Mouse (Mus musculus): Measurements from ENCODE around the gene Tacr1.

Tacr1 gene

DNA sequence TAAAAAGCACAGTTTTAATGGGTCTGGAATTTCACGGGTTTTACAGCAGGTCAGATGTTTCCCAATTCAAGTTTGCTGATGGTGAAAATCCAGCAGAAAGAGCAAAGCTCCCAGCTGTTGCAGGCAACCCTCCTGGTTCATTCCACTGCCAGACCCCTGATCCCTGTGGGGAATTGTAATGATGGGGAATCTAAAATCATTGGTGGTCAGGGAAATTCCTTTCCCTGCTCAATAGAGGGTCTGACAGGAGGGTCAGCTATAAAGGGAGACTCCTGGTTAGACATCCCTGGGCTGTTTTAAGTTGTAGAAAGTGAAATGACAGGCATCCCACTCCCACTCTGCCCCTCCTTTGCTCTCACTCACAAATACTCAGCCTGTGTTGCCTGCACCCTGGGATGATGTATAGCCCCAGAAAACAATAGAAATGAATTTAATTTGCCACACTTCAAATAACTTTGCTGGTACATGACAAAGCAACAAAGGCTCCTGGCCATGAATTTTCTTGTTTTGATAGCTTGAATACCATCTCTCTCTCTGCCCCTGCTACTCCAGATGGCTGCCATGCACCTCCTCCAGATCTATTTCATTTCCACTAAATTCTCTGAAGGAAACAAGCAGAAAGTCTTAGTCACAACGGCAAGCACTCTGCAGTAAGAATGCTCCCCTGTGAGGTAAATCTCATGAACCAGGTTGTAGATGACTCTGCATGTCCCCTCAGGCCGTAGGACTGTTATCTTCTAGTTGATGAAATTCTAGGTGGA, 123.2 kb downstream of the Tacr1 start:
- no peak for DNase-seq (ENCODE audit: low spot score in 2 of 2)

DNA sequence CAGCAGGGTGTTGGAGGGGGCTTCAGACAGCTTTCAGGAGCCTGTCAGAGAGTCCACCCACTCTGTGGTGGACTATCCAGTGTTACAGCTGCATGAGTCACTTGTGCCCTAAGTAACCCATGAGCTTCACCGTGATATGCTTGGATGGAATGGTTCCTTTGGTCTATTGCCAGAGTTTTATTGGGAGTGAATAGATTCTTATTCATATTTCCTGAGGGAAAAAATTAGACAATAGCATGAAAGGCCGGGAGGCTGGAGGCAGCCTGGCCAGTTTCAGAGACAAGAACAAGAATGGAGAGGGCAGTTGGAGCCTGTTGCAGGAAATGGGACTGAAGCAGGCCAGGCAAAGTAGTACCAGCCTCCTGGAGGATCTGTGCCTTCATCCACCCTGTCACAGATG, 126.5 kb downstream of the Tacr1 start:
- DNase-seq (ENCODE audit: low spot score in 2 of 2): no peak

DNA sequence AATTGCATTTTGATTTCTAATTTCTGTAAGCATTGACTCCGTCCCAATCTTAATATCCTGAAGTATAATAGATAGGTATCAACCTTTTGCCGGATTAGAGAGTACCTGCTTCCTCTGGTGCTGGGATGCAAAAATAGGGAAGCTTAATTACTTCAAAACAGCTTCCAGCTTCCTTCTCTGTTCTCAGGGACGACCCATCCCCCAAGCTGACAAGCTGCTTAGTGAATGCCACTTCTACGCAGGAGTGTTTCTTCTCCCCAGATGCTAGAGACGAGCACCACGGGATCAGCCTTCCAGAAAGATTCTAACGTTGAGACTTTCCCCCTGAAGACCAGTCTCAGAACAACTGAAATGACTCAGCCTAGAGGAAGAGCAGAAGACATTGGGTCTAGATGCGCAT, 134.5 kb downstream of the Tacr1 start:
- no peak for DNase-seq (ENCODE audit: low spot score in 2 of 2)

DNA sequence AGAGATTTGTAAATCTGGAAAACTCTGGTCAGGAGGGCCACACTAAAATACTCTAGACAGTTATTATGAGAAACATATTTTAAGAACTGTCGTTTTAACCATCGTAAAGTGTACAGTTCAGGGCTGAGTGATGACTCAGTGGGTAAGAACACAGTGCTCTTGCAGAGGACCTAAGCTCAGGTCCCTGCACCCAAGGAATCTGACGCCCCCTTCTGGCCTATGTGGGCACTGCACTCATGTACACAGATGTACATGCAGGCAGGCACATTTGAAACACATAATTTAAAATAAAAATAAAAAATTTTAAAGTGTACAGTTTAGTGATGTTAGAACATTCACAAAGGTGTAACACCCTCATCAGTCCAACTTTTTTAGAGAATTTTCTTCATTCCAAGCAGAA, 147.1 kb downstream of the Tacr1 start:
- DNase-seq (ENCODE audit: low spot score in 2 of 2): no peak

DNA sequence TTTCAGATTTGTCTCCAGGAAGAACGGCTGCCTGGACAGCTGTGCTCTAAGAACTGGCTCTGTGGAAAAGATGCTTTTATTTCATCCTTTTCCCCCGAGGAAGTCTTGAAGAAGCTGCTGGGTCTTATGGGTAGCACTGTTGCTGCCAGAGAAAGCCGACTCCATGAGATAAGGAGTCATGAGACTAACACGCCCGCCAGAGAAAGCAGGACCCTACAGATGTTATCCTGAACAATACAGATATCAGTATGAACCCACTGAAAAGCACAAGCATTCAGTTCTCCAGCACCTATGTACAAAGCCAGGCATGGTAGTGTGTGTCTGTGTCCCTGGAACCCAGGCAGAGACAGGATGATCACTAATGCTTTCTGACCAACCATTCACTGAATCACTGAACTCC, 173.3 kb downstream of the Tacr1 start:
- DNase-seq (ENCODE audit: low spot score in 2 of 2): no peak

DNA sequence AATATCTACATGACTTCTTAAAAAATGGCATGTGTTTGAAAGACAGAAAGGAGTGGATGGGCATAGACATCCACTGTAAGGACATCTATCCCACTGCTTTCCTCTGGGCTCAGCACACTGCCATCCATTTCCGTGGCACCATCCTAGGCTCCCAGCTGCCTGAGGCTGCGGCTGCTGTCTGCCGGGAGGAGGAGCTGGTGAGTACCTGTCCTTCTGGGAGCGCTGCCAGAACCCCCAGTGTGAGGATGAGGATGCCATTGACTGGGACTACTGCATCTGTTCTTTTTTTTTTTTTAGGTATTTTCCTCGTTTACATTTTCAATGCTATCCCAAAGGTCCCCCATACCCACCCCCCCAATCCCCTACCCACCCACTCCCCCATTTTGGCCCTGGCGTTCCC, 183.3 kb downstream of the Tacr1 start:
- no peak for DNase-seq (ENCODE audit: low spot score in 2 of 2)

DNA sequence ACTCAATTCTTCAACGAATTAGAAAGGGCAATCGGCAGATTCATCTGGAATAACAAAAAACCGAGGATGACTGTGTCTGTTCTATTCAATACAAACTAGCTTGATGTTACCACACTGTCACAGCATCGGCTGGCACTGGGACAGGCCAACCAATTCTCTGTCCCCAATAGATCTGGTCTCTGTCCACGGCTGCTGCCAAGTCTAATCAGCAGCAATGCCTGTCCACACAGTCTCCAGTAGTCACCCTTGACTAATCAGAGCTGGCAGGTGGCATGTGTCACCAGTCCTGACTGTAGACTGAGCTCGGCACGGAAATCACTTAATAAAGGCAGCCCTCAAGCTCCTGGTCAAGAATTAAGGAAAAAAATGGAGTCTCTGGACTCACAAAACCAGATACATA, 187.3 kb downstream of the Tacr1 start:
- DNase-seq (ENCODE audit: low spot score in 2 of 2): no peak

DNA sequence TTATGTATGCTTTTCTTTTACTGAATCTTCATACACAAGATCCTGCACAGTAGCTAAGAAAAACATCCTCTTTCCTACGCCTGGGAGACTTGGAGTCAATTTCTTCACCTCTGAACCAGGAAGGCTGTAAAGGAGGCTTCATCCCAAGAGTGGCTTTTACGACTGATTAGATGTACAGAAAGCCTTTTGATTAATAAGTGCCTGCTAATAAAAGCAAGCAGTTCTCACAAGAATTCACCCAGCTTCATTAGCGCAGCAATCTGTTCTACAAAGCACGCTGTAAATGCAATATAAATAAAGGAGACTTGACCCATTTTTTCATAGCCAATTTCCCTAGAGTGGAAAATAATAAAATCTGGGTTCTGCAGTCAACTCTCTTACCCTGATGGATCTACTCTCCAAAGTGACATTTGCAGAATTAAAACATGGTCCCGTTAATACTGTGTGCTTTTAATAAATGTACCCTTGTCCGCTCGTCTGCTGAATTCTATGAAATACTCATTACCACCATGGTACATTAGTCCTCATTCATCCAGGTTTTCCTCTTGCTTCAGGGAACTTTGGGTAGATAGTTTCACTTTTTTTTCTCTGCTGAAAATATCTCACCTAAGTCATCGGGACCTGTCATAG, 193.4 kb downstream of the Tacr1 start:
- no peak for DNase-seq (ENCODE audit: low spot score in 2 of 2)

DNA sequence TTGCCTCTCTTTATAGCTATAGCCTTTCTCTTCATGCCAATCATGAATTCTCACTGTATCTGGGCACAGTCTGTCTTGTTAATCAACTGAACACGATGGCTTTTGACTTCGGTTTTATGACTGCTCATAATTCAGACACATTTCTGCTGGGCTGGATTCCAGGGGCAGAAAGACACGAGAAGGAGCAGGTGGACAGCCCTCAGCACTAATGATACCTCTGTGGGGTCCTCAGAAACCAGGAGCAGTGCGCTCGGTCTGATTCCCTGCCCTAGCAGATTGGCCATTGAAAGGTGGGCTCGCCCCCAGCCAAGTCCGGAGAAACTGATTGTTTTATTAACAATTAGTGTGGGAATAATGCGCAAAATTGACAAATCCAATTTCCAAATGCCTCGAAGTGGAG, 201.1 kb downstream of the Tacr1 start:
- DNase-seq (ENCODE audit: low spot score in 2 of 2): no peak

DNA sequence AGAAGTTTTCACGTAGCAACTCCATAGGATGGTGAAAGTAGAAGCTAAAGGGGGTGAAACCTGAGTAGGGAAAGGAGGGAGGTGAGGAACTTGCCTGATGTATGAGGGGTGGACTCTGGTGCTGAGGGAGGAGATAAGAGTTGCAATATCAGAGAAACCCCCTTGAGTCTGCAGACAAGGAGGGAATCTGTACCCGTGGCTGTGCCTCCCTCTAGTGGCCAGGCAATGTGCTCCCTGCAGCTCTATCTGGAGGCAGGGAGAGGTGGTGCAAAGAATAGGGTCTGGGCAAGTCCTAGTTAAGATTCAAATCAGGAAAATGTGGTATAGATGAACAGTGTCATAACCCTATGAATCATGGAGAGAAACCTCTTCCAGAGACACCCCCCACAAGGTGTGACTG, 201.5 kb downstream of the Tacr1 start:
- DNase-seq (ENCODE audit: low spot score in 2 of 2): peak in 1 of 2 experiments; percentile 17

DNA sequence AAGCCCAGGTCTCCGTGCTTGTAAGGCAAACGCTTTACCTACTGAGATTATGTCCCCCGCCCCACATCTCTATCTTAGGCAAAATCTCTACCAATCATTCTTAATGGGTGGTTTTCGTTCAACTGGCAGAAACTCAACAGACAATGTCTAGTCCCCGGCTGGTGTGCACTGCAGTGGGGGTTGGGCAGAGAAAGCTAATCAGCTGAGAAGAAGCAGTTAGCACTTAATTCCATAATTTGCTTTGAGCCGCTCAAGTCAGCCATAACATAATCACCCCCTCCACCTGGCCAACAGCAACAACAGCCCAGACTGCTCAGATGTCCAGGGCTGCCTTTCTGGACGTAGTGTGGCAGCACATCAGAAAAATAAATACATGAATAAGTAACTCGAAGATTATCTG, 202.7 kb downstream of the Tacr1 start:
- no peak for DNase-seq (ENCODE audit: low spot score in 2 of 2)

DNA sequence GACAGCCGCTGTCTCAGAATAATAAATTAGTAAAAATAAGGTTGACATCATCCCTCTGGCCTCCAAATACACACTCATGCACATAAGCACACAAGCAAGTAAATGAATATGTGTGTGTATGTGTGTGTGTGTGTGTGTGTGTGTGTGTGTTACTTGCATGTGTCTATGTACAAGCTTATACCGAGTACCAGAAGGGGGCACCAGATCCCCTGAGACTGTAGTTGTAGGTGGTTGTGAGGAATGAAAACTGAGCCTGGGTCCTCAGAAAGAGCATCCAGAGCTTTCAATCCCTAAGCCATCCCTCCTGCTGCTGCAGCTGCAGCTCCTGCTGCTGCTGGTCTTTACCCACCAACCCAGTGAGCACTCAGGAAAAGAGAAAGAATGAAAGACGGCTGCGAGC, 206.6 kb downstream of the Tacr1 start:
- no peak for DNase-seq (ENCODE audit: low spot score in 2 of 2)

DNA sequence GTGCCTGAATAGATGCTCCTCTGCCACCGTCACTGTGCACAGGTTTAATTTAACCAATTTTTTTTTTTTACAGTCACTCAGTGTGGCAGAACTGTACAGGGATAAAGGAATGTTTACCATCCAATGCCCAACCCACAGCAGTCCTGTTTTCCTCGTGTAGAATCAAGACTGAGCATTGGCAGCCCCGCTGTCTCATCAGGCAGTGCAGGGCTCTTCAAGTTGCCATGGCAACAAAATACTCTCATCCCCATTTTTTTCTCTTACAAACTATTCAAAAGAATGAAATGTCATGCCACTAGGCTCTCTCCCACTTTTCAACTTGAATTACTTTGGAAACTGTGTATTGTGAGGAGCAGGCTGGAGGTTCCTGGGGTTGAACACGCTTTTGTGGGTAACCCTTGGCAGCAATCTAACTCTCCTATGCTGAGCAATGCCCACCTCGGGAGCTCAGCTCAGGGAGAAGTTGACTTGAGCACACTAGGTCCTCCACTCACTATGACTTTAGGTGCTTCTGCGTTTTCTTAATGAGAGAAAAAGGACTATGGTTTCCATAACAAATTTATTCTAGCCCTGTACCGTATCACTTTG, 207.3 kb downstream of the Tacr1 start:
- DNase-seq (ENCODE audit: low spot score in 2 of 2): no peak

Data from urinary bladder, adult 18-20 months (tissue).